Mouse (Mus musculus) lung, adult 2 months (tissue): ENCODE results near the gene Ankmy1. TPM values are rescaled to one million over a fixed set of nuclear protein-coding genes. Genes with fewer than 3 reads are reported as not detected.

Experiments used
- DNase-seq: peaks from one replicate; pipeline ENCODE4 v3.0.0; 2022
- H3K4me1 ChIP-seq: fragments of 200-500 bp; 2 replicates; pipeline ENCODE4 v1.6.1; 2011; ENCODE audit warnings: low read length; ENCODE audit not compliant: control insufficient read depth, insufficient read depth
- H3K4me3 ChIP-seq: fragments of 200-500 bp; replicated peaks from 2 replicates; pipeline ENCODE3; 2011; ENCODE audit warnings: low read depth, mild to moderate bottlenecking, control low read depth, low read length; ENCODE audit errors: extremely low read depth
- CTCF ChIP-seq: fragments of 200-500 bp; IDR thresholded peaks from 2 replicates; pipeline ENCODE4 v1.5.1; 2011; ENCODE audit warnings: mild to moderate bottlenecking, low read length, control low read depth; ENCODE audit not compliant: insufficient read depth
- POLR2A ChIP-seq: fragments of 200-500 bp; IDR thresholded peaks from 2 replicates; pipeline ENCODE4 v1.6.1; 2011; ENCODE audit warnings: low read depth, mild to moderate bottlenecking, control low read depth, low read length, borderline replicate concordance; ENCODE audit errors: extremely low read depth
- WGBS: fragments of 180-500 bp; shearing (Covaris S2); methylation state at CpG from one replicate; pipeline ENCODE4 v1.1.7; 2018; 5-methylcytosine and 5-hydroxymethylcytosine counted together
- polyA plus RNA-seq: library from polyadenylated mRNA; depleted of rRNA; stranded (reverse); fragments of >200 nt; gene quantifications from 2 replicates; pipeline ENCODE4 v1.2.3, GENCODE M21; 2012

The Ankmy1 gene
- polyA plus RNA-seq, 1 experiment, result 1.5 TPM

GRCm38 (mm10) chr1:92878066-92878741 lies 24.5 kb downstream of the Ankmy1 start:
- Histone ChIP-seq H3K4me1 (no peaks in the 10 kb centered on the region), H3K4me3 (no peak overlapping the region)
- DNase-seq, result no peak
- 81% methylated on average over 13 of the region's 13 CpGs for WGBS
- no peak for TF ChIP-seq CTCF
- no peak for TF ChIP-seq POLR2A

- TF ChIP-seq POLR2A (no peak), CTCF (no peak)
- no peak overlapping the region for H3K4me3 ChIP-seq
- 59% methylated on average over 12 of the region's 12 CpGs for WGBS
- DNase-seq, result no peak
- H3K4me1 ChIP-seq, result no peaks in the 10 kb centered on the region
Measured at GRCm38 (mm10) chr1:92877431-92877978, 25.2 kb downstream of the Ankmy1 start.

GRCm38 (mm10) chr1:92875360-92876111 lies 27.2 kb downstream of the Ankmy1 start:
- Histone ChIP-seq H3K4me1 (no peaks in the 10 kb centered on the region), H3K4me3 (no peak overlapping the region)
- TF ChIP-seq CTCF, result no peak
- TF ChIP-seq POLR2A, result no peak
- DNase-seq, result no peak
- 74% methylated on average over 8 of the region's 8 CpGs for WGBS

- Histone ChIP-seq H3K4me1 (no peaks in the 10 kb centered on the region), H3K4me3 (no peak overlapping the region)
- no peak for TF ChIP-seq POLR2A
- no peak for TF ChIP-seq CTCF
- 81% methylated on average over 3 of the region's 3 CpGs for WGBS
- DNase-seq, result no peak
Measured at GRCm38 (mm10) chr1:92874011-92874410, 28.7 kb downstream of the Ankmy1 start.

GRCm38 (mm10) chr1:92872666-92873065 lies 30.0 kb downstream of the Ankmy1 start:
- WGBS, result 79% methylated on average over 7 of the region's 7 CpGs
- no peak overlapping the region for H3K4me3 ChIP-seq
- TF ChIP-seq CTCF, result no peak
- TF ChIP-seq POLR2A, result no peak
- no peak for DNase-seq
- no peaks in the 10 kb centered on the region for H3K4me1 ChIP-seq

GRCm38 (mm10) chr1:92869985-92870384 lies 32.7 kb downstream of the Ankmy1 start:
- no peaks in the 10 kb centered on the region for H3K4me1 ChIP-seq
- 66% methylated on average over 2 of the region's 2 CpGs for WGBS
- no peak for DNase-seq
- no peak overlapping the region for H3K4me3 ChIP-seq
- TF ChIP-seq CTCF (no peak), POLR2A (no peak)

GRCm38 (mm10) chr1:92866170-92866569 lies 36.5 kb downstream of the Ankmy1 start:
- no peak for DNase-seq
- WGBS, result 51% methylated on average over 2 of the region's 2 CpGs
- Histone ChIP-seq H3K4me3 (no peak overlapping the region), H3K4me1 (no peaks in the 10 kb centered on the region)
- TF ChIP-seq POLR2A, result no peak
- no peak for TF ChIP-seq CTCF

- WGBS, result 76% methylated on average over 4 of the region's 4 CpGs
- TF ChIP-seq CTCF (no peak), POLR2A (no peak)
- no peak overlapping the region for H3K4me3 ChIP-seq
- DNase-seq, result no peak
- no peaks in the 10 kb centered on the region for H3K4me1 ChIP-seq
Measured at GRCm38 (mm10) chr1:92863268-92863667, 39.4 kb downstream of the Ankmy1 start.

- WGBS, result 69% methylated on average over 6 of the region's 6 CpGs
- TF ChIP-seq CTCF (no peak), POLR2A (no peak)
- DNase-seq, result no peak
- Histone ChIP-seq H3K4me3 (no peak overlapping the region), H3K4me1 (no peaks in the 10 kb centered on the region)
Measured at GRCm38 (mm10) chr1:92861503-92861902, 41.2 kb downstream of the Ankmy1 start.

- TF ChIP-seq POLR2A (no peak), CTCF (no peak)
- Histone ChIP-seq H3K4me1 (0 out of 2 replicates have a peak, but pooled peaks cover 2% of the 10 kb centered on the region), H3K4me3 (no peak overlapping the region)
- DNase-seq, result no peak
- 92% methylated on average over 2 of the region's 2 CpGs for WGBS
Measured at GRCm38 (mm10) chr1:92852450-92852849, 50.3 kb downstream of the Ankmy1 start.
